Mouse (Mus musculus) spleen, adult 12 weeks (tissue): ENCODE data around the gene Mynn.

ENCODE experiments used
- DNase-seq: peaks from one replicate; pipeline ENCODE4 v3.0.0; 2022; ENCODE audit warnings: low spot score

The Mynn gene

DNA sequence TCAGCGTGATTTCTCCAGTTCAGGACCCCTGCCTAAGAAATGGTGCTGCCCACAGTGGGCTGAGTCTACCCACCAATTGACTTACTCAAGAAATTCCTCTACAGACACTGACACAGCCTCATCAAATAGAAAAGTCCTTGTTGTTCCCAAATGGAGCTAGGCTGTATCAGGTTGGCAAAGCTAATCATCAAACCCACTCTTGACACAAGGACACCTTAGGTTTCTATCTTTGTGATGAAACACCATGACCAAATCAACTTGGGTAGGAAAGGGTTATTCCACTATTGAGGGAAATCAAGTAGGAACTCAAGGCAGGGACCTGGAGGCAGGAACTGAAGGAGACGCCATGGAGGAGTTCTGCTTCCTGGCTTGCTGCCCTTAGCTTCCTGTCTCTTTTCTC lies 42.3 kb downstream of the Mynn start, which contains the start of gene Lrriq4:
Lrriq4 (plus strand) TSS at position 301 of the 400 bp plus-strand sequence.
- DNase-seq, result no peak

DNA sequence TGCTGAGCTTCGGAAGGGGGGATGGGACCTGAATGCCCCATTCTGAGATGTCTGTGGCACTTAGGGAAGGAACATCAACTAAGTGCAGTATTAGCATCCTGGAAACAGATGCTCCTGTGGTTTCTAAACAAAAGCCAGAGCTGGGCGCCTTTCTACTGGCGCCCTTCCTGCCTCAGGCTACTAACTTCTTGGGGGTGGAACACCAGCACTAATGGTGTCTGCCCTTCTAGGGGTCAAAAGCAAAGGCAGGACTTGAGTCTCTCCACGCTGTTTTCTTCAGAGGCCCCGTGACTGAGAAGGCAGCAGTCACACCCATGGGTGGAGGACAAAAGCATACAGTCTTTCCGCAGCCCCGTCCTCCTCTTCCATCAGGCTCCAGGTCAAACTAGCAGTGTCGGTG lies 44.9 kb downstream of the Mynn start:
- DNase-seq, result no peak

DNA sequence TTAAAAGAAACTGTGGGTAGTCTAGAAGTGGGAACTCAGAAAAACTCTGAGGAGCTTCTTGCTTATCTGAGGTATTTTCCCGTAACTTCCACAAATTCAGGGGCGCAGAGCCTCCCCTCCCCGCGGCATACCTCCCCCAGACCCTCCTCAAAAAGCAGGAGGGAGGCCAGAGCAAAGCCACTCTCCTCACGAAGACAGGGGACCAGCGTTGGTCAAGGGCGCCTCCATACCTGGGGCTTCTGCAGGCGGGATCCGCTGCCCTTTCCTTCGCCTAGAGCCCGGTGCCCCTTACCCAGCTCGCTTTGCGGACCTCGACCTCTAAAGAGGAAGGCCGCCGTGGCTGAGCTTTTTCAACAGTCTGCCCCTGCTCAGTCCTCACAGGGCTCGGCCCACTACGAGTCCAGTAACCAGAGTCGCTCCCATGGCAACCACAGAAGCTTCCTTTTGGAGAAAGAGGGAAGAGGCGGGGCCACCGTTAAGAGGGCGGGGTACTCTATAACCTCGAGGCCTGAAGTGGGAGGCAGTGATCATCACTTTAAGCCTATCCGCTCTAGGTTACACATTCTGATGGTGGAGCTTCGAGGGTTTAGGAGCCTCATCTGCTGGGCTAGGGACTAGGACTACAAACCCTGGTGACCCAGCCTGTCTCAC lies 45.7 kb downstream of the Mynn start, which contains the start of gene Lrrc34:
Lrrc34 (minus strand) TSS at position 430 of the 651 bp plus-strand sequence.
- DNase-seq, result no peak

DNA sequence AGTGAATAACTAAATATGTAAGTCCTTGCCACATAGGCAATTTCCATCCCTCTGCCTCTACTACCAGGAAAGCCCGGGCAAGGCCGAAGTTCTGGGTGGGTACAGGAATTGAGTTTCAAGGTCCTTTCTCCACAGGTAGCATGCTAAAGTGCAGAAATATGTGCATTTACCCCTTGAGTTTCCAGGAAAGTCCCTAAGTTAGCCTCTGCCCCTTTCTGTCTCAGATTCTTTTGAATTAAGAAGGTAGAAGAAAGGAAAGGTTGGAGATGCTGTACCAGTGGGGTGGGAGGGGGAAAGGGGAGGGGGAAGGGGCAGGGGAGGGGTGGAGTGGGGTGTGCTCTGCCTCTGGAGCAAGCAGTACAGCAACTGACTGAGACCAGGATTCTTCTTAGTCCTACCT lies 46.6 kb downstream of the Mynn start:
- DNase-seq, result no peak

DNA sequence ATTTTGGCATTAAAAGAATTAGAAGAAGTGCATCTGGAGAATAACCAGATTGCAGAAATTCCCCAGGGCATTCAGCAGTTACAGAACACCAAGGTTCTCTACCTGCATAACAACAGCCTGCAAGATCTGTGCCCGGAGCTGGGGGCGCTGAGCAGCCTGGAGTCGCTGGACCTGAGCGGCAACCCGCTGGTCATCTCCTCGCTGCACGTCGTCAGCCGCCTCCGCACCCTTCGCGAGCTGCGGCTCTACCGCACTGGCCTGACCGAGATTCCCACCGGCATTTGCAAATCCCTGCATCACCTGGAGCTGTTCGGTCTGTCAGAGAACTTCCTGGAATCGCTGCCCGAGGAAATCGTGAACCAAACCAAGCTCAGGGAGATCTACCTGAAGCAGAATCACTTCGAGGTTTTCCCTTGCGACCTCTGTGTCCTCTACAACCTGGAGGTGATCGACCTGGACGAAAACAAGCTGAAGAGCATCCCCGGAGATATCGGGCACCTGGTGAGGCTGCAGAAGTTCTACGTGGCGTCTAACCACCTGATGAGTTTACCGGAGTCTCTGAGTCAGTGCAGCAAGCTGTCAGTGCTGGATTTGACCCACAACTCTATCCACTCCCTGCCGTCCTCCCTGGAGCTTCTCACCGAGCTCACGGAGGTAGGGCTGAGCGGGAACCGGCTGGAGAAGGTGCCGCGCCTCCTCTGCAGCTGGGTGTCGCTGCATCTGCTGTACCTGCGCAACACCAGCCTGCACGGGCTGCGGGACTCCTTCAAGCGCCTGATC lies 48.4 kb downstream of the Mynn start:
- DNase-seq, result no peak

DNA sequence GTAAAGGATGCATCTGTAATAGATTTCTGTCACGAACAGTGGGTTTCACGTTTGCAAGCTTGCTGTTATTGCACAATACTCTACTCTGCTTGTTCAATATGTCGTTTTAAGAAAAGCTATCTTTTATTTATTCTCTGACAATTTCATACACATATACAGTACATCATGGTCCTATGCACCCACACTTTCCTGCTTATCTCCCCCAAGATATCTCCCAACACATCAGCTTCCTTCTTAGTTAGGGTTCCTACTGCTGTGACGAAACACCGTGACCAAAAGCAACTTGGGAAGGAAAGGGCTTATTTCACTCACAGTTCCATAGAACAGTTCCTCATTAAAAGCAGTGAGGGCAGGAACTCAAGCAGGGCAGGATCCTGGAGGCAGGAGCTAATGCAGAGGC lies 54.1 kb downstream of the Mynn start:
- DNase-seq, result no peak

DNA sequence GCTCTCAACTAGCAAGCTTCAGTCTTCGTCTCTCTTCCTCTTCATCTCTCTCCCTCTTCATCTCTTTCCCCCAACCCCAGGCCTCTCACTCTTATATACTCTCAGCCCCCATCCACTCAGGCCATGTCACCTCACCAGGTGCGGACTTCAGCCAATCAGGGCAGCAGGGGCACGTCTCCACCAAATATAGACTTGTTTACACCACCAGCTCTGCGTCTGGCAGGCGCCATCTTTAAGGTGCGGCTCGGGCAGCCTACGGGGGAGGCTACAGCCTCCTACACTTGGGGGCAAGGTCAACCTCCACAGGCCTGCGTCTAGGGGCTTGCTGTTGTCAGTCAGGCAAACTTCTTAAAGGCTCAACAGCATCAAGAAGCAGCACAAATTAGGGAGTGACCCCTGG lies 56.6 kb downstream of the Mynn start:
- no peak for DNase-seq
